Mouse (Mus musculus) liver, adult 2 months (tissue): ENCODE measurements around the gene Gh. TPM values are rescaled to one million over a fixed set of nuclear protein-coding genes. Genes with fewer than 3 reads are reported as not detected.
A peak's percentile ranks its signal among the peaks of the same experiment; 100 is the strongest.

Source experiments
- DNase-seq: peaks from one replicate; pipeline ENCODE4 v3.0.0-alpha.2; 2011; ENCODE audit warnings: low read depth, low spot score; ENCODE audit errors: extremely low read depth
- H3K27ac ChIP-seq: fragments of 200-500 bp; replicated peaks from 2 replicates; pipeline ENCODE4 v1.5.1; 2012; ENCODE audit warnings: low read depth, mild to moderate bottlenecking, control low read depth, inconsistent platforms, low read length; ENCODE audit not compliant: insufficient read depth
- H3K27me3 ChIP-seq: fragments of 200-500 bp; 2 replicates; pipeline ENCODE4 v1.6.1; 2012; ENCODE audit warnings: mild to moderate bottlenecking, moderate library complexity, low read length, inconsistent platforms; ENCODE audit not compliant: control insufficient read depth, insufficient read depth
- H3K36me3 ChIP-seq: fragments of 200-500 bp; 2 replicates; pipeline ENCODE4 v1.6.1; 2012; ENCODE audit warnings: low read length, inconsistent platforms; ENCODE audit not compliant: control insufficient read depth, insufficient read depth
- H3K4me1 ChIP-seq: fragments of 200-500 bp; 2 replicates; pipeline ENCODE4 v1.6.1; 2011; ENCODE audit warnings: low read length; ENCODE audit not compliant: control insufficient read depth, insufficient read depth
- H3K4me3 ChIP-seq: fragments of 200-500 bp; 2 replicates; pipeline ENCODE4 v1.5.1; 2011; ENCODE audit warnings: low read depth, mild to moderate bottlenecking, control low read depth, low read length, moderate library complexity; ENCODE audit not compliant: insufficient read depth
- H3K79me2 ChIP-seq: fragments of 200-500 bp; 2 replicates; pipeline ENCODE4 v1.6.1; 2012; ENCODE audit warnings: inconsistent platforms, mild to moderate bottlenecking, low read length, moderate library complexity; ENCODE audit not compliant: control insufficient read depth, insufficient read depth
- H3K9ac ChIP-seq: fragments of 200-500 bp; 2 replicates; pipeline ENCODE4 v1.6.1; 2012; ENCODE audit warnings: low read depth, mild to moderate bottlenecking, control low read depth, inconsistent platforms, low read length
- CTCF ChIP-seq: fragments of 200-500 bp; IDR thresholded peaks from 2 replicates; pipeline ENCODE4 v1.5.1; 2011; ENCODE audit warnings: low read depth, low read length, control low read depth
- POLR2A ChIP-seq: fragments of 200-500 bp; IDR thresholded peaks from 2 replicates; pipeline ENCODE4 v1.6.1; 2011; ENCODE audit warnings: low read length, control low read depth; ENCODE audit not compliant: insufficient read depth; ENCODE audit errors: extremely low read depth
- WGBS: fragments of 180-500 bp; shearing (Covaris S2); methylation state at CpG from one replicate; pipeline ENCODE4 v1.1.7; 2018; 5-methylcytosine and 5-hydroxymethylcytosine counted together
- polyA plus RNA-seq: library from polyadenylated mRNA; depleted of rRNA; stranded (reverse); fragments of >200 nt; gene quantifications from 2 replicates; pipeline ENCODE4 v1.2.3, GENCODE M21; 2012
- total RNA-seq: library from RNA; depleted of rRNA; stranded (reverse); fragments of >200 nt; gene quantifications from 2 replicates; pipeline ENCODE4 v1.2.3, GENCODE M21; 2014

Gene Gh
- total and polyA plus RNA-seq, 2 experiments: not detected

DNA sequence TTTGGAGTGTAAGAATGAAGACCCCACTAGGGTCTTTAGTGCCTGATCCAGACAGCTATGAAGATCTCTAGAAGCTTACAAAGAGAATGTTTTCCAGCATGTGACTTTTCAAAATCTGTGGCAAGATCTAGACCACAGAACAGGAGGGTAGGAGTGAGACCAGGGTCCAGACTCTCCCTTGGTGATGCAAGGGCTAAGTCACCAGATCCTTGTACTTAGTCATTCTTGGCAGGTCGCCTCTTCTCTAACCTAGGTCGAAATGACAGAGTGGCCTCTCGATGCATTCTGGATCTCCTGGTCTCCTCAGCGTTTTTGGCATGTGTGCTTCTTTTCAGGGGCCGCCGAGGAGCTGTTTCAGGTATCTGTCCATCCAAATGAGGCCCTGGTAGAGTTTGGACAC, 19.2 kb downstream of the Gh start:
- H3K79me2 ChIP-seq: no peaks in the 10 kb centered on the region
- 79% methylated on average over 6 of the region's 6 CpGs for WGBS
- TF ChIP-seq CTCF (no peak), POLR2A (no peak)

DNA sequence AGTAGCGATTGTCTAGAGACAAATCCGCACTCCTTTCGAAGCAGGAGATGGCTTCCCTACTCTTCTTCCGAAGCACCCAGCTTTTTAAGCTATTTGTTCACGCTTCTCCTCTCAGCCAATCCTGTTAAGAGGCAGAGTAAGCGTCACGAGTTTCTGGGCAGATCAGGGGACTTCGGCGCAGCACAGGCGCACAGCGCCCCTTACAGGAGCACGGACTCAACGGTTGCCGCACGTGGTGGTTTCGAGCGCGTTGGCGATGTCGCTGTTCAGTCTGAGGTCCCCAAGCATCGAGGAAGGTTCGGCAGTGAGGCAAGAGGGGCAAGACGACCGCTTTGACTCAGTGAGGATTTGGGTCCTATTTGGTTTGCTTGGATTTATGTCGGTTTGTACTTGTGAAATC, 25.2 kb downstream of the Gh start, which contains the start of gene Tcam1:
Gene Tcam1, plus strand, starts transcription at position 219 of the 400 bp plus-strand sequence.
- TF ChIP-seq POLR2A (no peak), CTCF (peak; percentile 96)
- WGBS: 2% methylated on average over 25 of the region's 25 CpGs
- no peak within 1 kb of the TSS for H3K27ac ChIP-seq

More for the DNA sequence above, 19.2 kb downstream of the Gh start:
- DNase-seq: no peak
- Histone ChIP-seq H3K27me3 (no peaks in the 10 kb centered on the region), H3K27ac (no peak overlapping the region), H3K36me3 (no peaks in the 10 kb centered on the region), H3K4me1 (no peaks in the 10 kb centered on the region), H3K9ac (no peak overlapping the region), H3K4me3 (no peak overlapping the region)

DNA sequence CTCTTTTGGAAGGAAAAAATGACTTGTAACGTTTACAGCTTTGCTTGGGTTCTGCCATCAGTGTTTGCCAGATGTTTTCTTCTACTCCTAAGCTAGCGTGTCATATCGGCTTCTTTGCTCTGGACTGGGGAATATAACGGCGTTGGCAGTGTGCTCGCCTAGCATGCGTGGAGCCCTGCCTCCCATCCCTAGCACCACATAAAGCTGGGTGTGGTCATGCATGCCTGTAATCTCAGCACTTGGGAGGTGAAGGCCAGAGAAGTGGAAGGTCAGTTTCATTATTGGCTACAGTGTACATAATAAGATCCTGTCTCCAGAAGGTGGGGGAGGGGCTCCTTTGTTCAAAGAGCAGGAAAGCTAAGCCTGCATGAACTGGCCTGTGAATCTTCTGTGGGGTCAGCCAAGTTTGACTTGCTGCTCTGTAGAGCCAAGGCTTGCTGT, 26.7 kb downstream of the Gh start:
- Histone ChIP-seq H3K4me1 (peaks cover 15% of the 10 kb centered on the region), H3K27ac (no peak overlapping the region), H3K79me2 (peaks cover 10% of the 10 kb centered on the region; the same call in 1 of the 2 replicates), H3K36me3 (no peaks in the 10 kb centered on the region), H3K4me3 (no peak overlapping the region), H3K27me3 (no peaks in the 10 kb centered on the region), H3K9ac (no peak overlapping the region)
- DNase-seq: peak; percentile 38
- 80% methylated on average over 7 of the region's 7 CpGs for WGBS
- TF ChIP-seq CTCF (no peak), POLR2A (no peak)

More for the DNA sequence above, 25.2 kb downstream of the Gh start, which contains the start of gene Tcam1:
- H3K4me1 ChIP-seq: peaks cover 6% of the 10 kb centered on the region; the same call in 1 of the 2 replicates
- H3K27me3 ChIP-seq: no peaks in the 10 kb centered on the region
- no peaks in the 10 kb centered on the region for H3K36me3 ChIP-seq
- peak; percentile 88 for DNase-seq
- H3K4me3 ChIP-seq: no peak within 1 kb of the TSS
- no peak within 1 kb of the TSS for H3K9ac ChIP-seq
- no peaks in the 10 kb centered on the region for H3K79me2 ChIP-seq

- WGBS: 94% methylated on average over 1 of the region's 1 CpGs
- H3K4me1 ChIP-seq: peaks cover 16% of the 10 kb centered on the region
- no peak overlapping the region for H3K4me3 ChIP-seq
- H3K79me2 ChIP-seq: peaks cover 10% of the 10 kb centered on the region; the same call in 1 of the 2 replicates
- H3K27ac ChIP-seq: no peak overlapping the region
- H3K27me3 ChIP-seq: no peaks in the 10 kb centered on the region
- no peak overlapping the region for H3K9ac ChIP-seq
- TF ChIP-seq POLR2A: no peak
- TF ChIP-seq CTCF: no peak
- no peaks in the 10 kb centered on the region for H3K36me3 ChIP-seq
- DNase-seq: no peak
Observed at GRCm38 (mm10) chr11:106274374-106274773, 27.3 kb downstream of the Gh start.

- WGBS: 92% methylated on average over 6 of the region's 6 CpGs
- Histone ChIP-seq H3K36me3 (no peaks in the 10 kb centered on the region), H3K9ac (no peak overlapping the region), H3K27me3 (no peaks in the 10 kb centered on the region), H3K27ac (peak overlapping the region; percentile 79), H3K4me1 (peaks cover 21% of the 10 kb centered on the region), H3K4me3 (no peak overlapping the region), H3K79me2 (peaks cover 15% of the 10 kb centered on the region; the same call in 1 of the 2 replicates)
- DNase-seq: no peak
- TF ChIP-seq POLR2A (no peak), CTCF (no peak)
Observed at GRCm38 (mm10) chr11:106273811-106274210, 27.9 kb downstream of the Gh start.

- no peak for DNase-seq
- Histone ChIP-seq H3K36me3 (no peaks in the 10 kb centered on the region), H3K9ac (peak overlapping the region; percentile 63), H3K4me1 (peaks cover 24% of the 10 kb centered on the region), H3K27me3 (no peaks in the 10 kb centered on the region), H3K4me3 (peak overlapping the region; percentile 55), H3K79me2 (peaks cover 15% of the 10 kb centered on the region; the same call in 1 of the 2 replicates), H3K27ac (peak overlapping the region; percentile 79)
- TF ChIP-seq POLR2A (no peak), CTCF (no peak)
- WGBS: 5% methylated on average over 16 of the region's 16 CpGs
Observed at GRCm38 (mm10) chr11:106273311-106273684, 28.4 kb downstream of the Gh start.
